Mouse (Mus musculus) liver (tissue): ENCODE measurements around the gene Kmt2c.
"Not testable (repeated sequence)": the region's sequence is repeated elsewhere in the genome, so short reads cannot be mapped to it uniquely, and the experiment has no call there.

Experiments
- DNase-seq: peaks from one replicate; pipeline ENCODE4 v3.0.0-alpha.2; 2020; ENCODE audit warnings: mixed read lengths

Gene Kmt2c

DNA sequence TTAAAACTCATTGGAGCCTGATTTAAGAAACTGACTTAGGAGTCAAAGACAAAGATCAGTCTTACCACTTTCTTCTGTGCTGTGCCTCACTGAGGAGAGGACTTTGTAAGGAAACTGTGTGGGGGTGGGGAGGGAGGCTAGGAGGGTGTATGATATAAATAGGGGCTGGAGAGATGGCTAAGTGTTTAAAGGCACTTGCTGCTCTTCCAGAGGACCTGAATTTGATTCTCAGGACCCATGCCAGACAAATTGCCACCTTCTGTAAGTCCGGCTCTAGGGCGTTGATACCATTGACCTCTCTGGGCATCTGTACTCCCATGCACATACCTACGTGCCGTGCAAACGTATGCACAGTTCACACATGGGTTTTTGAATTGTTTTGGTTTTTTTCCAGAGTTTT is 7.5 kb upstream of the Kmt2c start:
- DNase-seq, result no peak

DNA sequence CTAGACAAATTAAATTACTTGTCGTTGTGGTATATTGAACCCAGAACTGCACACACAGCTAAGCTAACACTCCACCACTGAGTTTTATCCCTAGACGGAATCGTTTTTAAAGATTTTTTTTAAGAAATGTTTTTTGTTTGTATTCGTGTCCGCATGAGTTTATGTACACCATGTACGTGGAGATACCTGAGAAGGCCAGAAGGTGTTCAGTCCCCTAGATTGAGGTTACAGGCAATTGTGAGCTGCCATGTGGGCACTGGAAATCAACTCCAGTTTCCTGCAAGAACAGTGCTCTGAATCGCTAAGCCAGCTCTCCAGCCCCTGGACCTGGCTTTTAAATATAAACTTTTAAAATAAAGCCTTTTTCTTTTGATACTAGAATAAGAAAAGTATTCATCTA is 2.1 kb upstream of the Kmt2c start:
- DNase-seq, result no peak

- peak; percentile 96 for DNase-seq
These were observed 1.1 kb upstream of the Kmt2c start for GRCm38 (mm10) chr5:25499423-25500398.

GRCm38 (mm10) chr5:25498821-25499422 is 339 bp upstream of the Kmt2c start:
- DNase-seq, result peak; percentile 82

DNA sequence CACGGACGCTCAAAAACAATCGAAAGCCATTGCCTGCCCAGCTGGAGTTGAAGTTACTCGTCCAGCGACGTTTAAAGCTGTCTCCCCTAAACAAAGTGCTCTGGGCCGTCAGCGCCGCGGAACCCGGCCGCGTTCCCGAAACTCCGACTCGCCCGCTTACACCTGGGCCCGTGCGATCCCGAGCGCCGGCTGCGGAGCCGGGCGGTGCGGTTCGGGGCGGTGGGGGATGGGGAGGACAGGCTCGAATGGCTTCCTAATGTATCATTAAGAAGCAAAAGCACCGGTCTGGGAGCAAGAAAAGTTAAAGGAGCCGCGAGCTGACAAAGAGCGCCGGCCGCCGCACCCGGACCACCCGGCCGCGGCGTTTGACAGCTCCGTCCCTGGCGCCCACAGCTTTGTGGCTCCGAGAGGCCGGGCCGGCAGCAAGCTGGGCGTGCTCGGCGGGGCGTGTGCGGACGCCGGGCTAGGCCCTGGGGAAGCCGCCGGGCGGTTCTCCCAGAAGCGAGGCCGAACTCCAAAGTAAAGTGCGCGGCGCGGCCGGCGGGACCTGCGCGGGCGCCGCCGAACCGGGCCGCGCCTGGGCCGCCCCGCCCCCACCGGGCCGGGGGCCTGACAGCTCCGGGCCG is 750 bp downstream of the Kmt2c start:
- DNase-seq, result peak; percentile 83

- peak; percentile 56 for DNase-seq
These were observed 1.2 kb downstream of the Kmt2c start for GRCm38 (mm10) chr5:25497369-25497719.

- DNase-seq, result no peak
These were observed 1.9 kb downstream of the Kmt2c start for GRCm38 (mm10) chr5:25496652-25497051.

- no peak for DNase-seq
These were observed 19.7 kb downstream of the Kmt2c start for GRCm38 (mm10) chr5:25478863-25479262.

DNA sequence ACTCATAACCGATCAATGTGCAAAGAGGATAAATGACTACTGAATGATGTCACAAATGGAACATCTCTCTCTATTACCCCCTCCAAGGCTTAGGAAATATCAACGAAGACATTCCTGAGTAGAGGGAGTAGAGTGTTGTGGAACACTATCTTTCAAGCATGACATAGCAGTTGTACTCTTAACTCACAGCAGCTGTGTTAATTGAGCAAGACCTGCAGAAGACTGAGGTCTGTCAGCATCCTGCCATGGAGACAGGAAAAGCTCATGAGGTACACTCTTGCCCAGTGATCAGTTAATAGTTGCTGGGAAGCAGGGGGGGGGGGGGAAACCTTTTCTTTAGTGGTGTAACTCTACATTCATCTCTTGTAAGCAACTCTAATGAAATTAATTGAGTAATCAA is 22.8 kb downstream of the Kmt2c start:
- DNase-seq, result no peak

DNA sequence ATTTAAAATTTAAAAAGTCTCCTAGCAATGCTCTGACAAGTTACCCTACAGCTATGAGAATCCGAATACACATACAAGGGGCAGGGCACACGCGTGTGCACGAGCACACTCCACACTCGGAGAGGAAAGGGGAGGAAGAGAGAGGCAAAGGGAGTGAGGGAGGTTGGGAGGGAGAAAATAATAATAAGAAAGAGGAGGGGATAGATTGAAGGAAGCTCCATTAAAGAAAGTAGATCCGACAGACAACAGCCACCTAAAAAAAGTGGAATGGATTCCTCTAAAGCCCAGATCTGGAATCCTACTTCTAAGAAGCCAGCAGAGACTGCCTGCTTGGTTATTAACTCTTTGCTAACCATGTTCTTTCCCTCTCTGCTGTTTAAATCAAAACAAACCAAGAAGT is 26.5 kb downstream of the Kmt2c start:
- no peak for DNase-seq

- DNase-seq, result no peak
These were observed 36.6 kb downstream of the Kmt2c start for GRCm38 (mm10) chr5:25461956-25462355.

- DNase-seq, result not testable (repeated sequence)
These were observed 43.2 kb downstream of the Kmt2c start for GRCm38 (mm10) chr5:25455432-25455831.

GRCm38 (mm10) chr5:25452691-25453090 is 45.9 kb downstream of the Kmt2c start:
- DNase-seq, result no peak

- DNase-seq, result no peak
These were observed 61.1 kb downstream of the Kmt2c start for GRCm38 (mm10) chr5:25437508-25437907.

DNA sequence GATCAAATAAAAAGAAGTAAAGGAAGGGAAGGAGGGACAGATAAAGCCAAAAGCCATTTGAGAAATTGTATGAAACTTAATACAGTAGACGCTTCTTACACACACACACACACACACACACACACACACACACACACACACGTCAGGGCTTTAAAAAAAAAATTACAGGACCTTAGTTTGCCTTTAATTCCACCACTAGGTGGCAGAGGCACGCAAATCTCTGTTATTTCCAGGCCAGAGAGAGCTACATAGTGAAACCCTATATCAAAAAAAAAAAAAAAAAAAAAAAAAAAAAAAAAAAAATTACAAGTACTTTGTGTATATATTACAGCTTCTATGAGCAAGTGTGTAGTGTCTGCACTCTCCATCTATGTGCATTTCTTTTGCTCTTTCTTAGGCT is 62.5 kb downstream of the Kmt2c start:
- peak; percentile 52 for DNase-seq

DNA sequence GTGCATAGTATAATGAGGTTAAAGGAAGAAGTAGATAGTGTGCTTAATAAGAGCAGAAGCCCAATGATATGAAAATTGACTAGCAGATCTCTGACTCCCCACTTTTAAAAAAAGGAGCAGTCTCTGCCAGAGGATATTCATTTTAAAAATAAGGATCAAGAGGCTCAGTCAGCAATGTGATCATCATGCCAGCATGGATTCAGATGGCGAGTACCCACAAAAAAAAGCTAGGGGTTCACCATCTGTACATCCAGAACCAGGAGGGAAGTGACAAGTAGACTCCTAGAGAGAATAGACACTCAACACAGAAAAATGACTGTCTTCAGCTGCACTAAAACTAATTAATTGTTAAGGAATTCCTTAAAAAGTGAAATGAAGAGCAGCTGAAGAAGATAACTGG is 76.0 kb downstream of the Kmt2c start:
- no peak for DNase-seq

DNA sequence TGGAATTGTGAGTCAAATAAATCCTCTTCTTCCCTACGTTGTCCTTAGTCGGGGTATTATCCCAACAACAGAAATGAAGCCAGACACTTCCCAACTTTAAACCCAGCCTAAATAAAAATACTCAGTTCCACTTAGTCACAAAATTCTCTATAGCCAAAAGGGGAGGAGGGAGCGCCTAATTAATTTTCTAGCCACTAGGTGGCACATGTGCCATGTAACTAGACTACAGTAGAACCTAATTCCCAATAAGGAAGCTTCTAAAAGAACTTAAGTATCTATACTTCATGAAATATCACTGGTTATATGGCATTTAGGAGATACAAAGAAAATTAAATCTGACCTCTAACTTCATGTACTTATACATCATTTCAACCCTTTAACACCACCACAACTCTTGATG is 78.0 kb downstream of the Kmt2c start:
- DNase-seq, result peak; percentile 46

GRCm38 (mm10) chr5:25415382-25415781 is 83.2 kb downstream of the Kmt2c start:
- no peak for DNase-seq

DNA sequence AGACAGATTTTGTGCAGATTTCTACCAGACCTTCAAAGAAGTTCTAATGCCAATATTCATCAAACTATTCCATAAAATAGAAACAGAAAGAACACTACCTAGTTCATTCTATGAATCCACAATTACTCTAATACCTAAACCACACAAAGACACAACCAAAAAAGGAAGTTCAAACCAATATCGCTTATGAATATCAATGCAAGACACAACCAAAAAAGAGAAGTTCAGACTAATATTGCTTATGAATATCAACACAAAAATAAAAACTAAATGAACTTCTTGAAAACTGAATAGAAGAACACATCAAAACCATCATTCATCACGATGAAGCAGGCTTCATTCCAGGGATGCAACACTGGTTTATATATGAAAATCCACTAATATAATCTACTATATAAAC is 101.9 kb downstream of the Kmt2c start:
- DNase-seq, result no peak

DNA sequence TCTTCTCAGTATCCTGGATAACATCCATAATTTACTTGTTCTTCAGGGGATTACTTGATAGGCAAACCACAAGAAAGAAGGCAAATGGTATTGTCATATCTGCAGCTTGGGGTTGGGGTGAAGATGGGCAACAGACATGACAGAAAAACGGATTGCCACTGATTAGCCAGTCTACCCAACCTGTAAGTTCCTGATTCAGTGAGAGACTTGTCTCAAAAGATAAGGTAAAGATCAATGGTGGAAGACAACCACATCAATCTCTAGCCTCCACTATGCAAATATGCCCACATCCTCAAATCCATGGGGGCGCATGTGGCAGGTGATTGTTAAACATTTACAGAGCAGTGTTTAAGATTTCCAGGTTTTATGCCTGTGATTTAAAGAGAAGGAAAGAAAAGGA is 105.9 kb downstream of the Kmt2c start:
- no peak for DNase-seq

DNA sequence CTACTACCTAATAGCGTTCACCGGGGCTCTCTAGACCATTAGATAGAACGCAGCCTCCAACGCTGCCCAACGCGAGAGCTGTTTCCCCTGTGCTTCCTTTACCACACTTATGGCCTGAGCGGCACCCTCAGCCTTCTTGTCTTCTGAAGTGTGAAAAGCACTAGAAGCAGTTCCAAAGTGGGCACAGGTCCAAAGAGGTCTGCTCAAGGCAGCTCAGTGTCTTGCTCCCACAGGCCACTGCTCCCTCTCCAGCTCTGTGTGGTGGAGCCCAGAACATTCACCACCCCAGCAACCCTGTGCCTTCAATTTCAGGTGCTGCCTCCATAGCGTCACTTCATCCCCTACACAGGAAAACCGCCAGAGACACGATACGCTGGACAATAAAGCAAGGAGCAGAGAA is 115.0 kb downstream of the Kmt2c start:
- DNase-seq, result no peak

GRCm38 (mm10) chr5:25379188-25379587 is 119.4 kb downstream of the Kmt2c start:
- DNase-seq, result no peak

DNA sequence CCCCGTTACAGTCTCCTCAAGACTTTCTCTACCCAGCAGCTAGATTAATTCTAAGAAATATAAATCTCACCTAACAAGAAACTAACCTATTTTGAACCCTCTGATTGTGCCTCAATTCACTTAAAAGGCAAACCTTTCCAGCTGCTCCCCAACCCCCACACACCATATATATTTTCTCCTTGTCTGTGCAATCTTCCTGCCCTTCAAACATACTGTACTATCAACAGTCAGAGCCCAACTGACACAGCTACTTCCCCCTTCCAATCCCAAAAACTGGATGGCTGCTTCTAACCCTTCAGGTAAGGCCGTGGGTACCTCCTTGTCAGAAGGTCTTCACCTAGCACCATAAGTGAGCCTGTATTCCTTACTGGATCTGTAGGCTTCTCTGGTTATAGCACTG is 130.2 kb downstream of the Kmt2c start:
- DNase-seq, result no peak

GRCm38 (mm10) chr5:25367126-25367525 is 131.5 kb downstream of the Kmt2c start:
- DNase-seq, result no peak
